Comparison of ENCODE assay signal across 15 mouse cellular contexts in the genomic region with DNA sequence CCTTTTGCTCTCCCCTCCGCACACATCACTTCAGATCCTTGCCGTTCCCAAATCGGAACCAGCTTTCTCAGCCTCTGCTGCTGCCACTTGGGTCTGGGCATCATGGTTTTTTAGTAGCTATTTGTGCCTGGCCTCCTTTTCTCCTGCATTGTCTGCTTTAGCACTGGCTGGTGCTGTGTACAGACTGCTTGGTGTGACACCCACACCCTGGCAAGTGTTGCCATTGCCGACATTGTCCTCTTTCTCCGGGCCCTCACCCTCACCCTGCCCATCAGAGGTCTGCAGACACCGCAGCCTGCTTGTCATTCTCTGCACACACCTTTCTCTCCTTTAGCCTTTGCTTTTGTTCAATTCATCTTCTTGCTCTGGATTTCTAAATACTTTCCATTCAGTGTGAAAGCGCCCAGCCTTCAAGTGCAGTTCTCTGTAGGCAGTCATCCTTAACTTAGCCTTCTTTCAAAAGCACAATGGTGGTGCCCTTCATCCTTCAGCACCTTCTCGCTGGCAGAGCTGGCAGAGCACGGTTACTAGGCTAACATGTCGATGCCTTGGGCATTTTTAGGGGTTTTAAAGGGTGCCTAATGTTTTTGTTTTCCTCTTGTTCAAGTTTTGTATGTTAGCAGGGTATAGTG. TPM values are rescaled to one million over a fixed set of nuclear protein-coding genes. Genes with fewer than 3 reads are reported as not detected.
DNase-seq lines count a peak whose midpoint lies in the region; ATAC-seq lines count a peak whose summit lies in the region.
"Had no signal": no experiment of that assay in that cellular context is flagged by ENCODE, and none has a peak within 500 bp of the region (broad histone marks: within the 10 kb centered on the region; RNA-seq: fewer than 3 reads in every experiment).

No protein-coding gene starts in this region.

- peaks cover 59% of the 10 kb centered on the region for H3K36me3 ChIP-seq in hindbrain, embryonic 13.5 days
- H3K36me3 ChIP-seq in hindbrain, embryonic 10.5 days = peaks cover 93% of the 10 kb centered on the region
- H3K36me3 ChIP-seq in midbrain, embryonic 14.5 days (ENCODE audit: control insufficient read depth, insufficient read depth, low read length) = peaks cover 49% of the 10 kb centered on the region
- peaks cover 34% of the 10 kb centered on the region for H3K36me3 ChIP-seq in kidney, embryonic 16.5 days (ENCODE audit: insufficient read depth, low read length)

- WGBS in hindbrain, embryonic 13.5 days = 79% methylated on average over 10 of the region's 10 CpGs
- 88% methylated on average over 10 of the region's 10 CpGs for WGBS in hindbrain, embryonic 10.5 days
- 60% methylated on average over 10 of the region's 10 CpGs for WGBS in midbrain, embryonic 14.5 days
- 90% methylated on average over 10 of the region's 10 CpGs for WGBS in kidney, embryonic 16.5 days

- no peak overlapping the region for H3K4me3 ChIP-seq in hindbrain, embryonic 13.5 days
- H3K4me3 ChIP-seq in hindbrain, embryonic 10.5 days = no peak overlapping the region
- no peak overlapping the region for H3K4me3 ChIP-seq in midbrain, embryonic 14.5 days (replicated peaks; ENCODE audit: low read depth, low read length)
- H3K4me3 ChIP-seq in kidney, embryonic 16.5 days (ENCODE audit: low read length) = no peak overlapping the region
- H3K4me3 ChIP-seq: embryonic facial prominence, embryonic 13.5 days; heart, embryonic 13.5 days had no signal

- H3K4me1 ChIP-seq in hindbrain, embryonic 13.5 days (replicated peaks) = peaks cover 12% of the 10 kb centered on the region
- H3K4me1 ChIP-seq in hindbrain, embryonic 10.5 days (replicated peaks) = no peaks in the 10 kb centered on the region
- no peaks in the 10 kb centered on the region for H3K4me1 ChIP-seq in midbrain, embryonic 14.5 days (ENCODE audit: control insufficient read depth, insufficient read depth, low read length)
- no peaks in the 10 kb centered on the region for H3K4me1 ChIP-seq in kidney, embryonic 16.5 days (ENCODE audit: insufficient read depth, low read length)
- H3K4me1 ChIP-seq: embryonic facial prominence, embryonic 13.5 days had no signal

- H3K27ac ChIP-seq in hindbrain, embryonic 13.5 days = 0 out of 2 replicates have a peak overlapping the region, but pooled peaks have one; percentile 18
- no peak overlapping the region for H3K27ac ChIP-seq in hindbrain, embryonic 10.5 days
- H3K27ac ChIP-seq in midbrain, embryonic 14.5 days (replicated peaks; ENCODE audit: low read depth, low read length) = 0 out of 2 replicates have a peak overlapping the region, but pooled peaks have one; percentile 37
- no peak overlapping the region for H3K27ac ChIP-seq in kidney, embryonic 16.5 days (ENCODE audit: low read length)
- H3K27ac ChIP-seq: embryonic facial prominence, embryonic 13.5 days; heart, embryonic 13.5 days had no signal

- H3K9ac ChIP-seq in hindbrain, embryonic 13.5 days = no peak overlapping the region
- H3K9ac ChIP-seq in midbrain, embryonic 14.5 days (replicated peaks; ENCODE audit: low read length) = no peak overlapping the region
- no peak overlapping the region for H3K9ac ChIP-seq in kidney, embryonic 16.5 days (replicated peaks; ENCODE audit: low read length)
- H3K9ac ChIP-seq: embryonic facial prominence, embryonic 13.5 days; heart, embryonic 13.5 days had no signal

- DNase-seq in hindbrain, embryonic 10.5 days (ENCODE audit: low spot score) = no peak
- DNase-seq in right cerebral cortex, postnatal 10 days (ENCODE audit: low spot score in 2 of 2) = peak; percentile 54 to 70
- no peak for DNase-seq in right cerebral cortex, postnatal 36 days (ENCODE audit: low spot score in 2 of 2)
- DNase-seq in midbrain, embryonic 14.5 days = peak; percentile 9
- no peak for DNase-seq in retina, postnatal 1 day
- DNase-seq: adrenal gland, adult 2 months; cerebellum, adult 8-10 months; kidney, adult 8-10 months; lung, postnatal 14 days; right cerebral cortex, postnatal 25 days had no signal

- no peaks in the 10 kb centered on the region for H3K27me3 ChIP-seq in hindbrain, embryonic 13.5 days
- H3K27me3 ChIP-seq in hindbrain, embryonic 10.5 days (ENCODE audit: insufficient read depth, poor library complexity, severe bottlenecking) = no peaks in the 10 kb centered on the region
- H3K27me3 ChIP-seq in midbrain, embryonic 14.5 days (ENCODE audit: control insufficient read depth, insufficient read depth, low read length) = no peaks in the 10 kb centered on the region
- no peaks in the 10 kb centered on the region for H3K27me3 ChIP-seq in kidney, embryonic 16.5 days (ENCODE audit: insufficient read depth, low read length)
- H3K27me3 ChIP-seq: embryonic facial prominence, embryonic 13.5 days; heart, embryonic 13.5 days had no signal

- ATAC-seq in hindbrain, embryonic 13.5 days (ENCODE audit: low FRiP score) = peak; percentile 75
- no peak; the same call in 1 of the 2 replicates for ATAC-seq in midbrain, embryonic 14.5 days (ENCODE audit: low FRiP score, low TSS enrichment)
- ATAC-seq in kidney, embryonic 16.5 days (ENCODE audit: low FRiP score, low TSS enrichment) = no peak

- no peaks in the 10 kb centered on the region for H3K9me3 ChIP-seq in hindbrain, embryonic 13.5 days
- H3K9me3 ChIP-seq in hindbrain, embryonic 10.5 days = no peaks in the 10 kb centered on the region
- H3K9me3 ChIP-seq in midbrain, embryonic 14.5 days (ENCODE audit: control insufficient read depth, low read length) = no peaks in the 10 kb centered on the region
- H3K9me3 ChIP-seq in kidney, embryonic 16.5 days (ENCODE audit: low read length) = no peaks in the 10 kb centered on the region
- H3K9me3 ChIP-seq: embryonic facial prominence, embryonic 13.5 days; G1E; heart, embryonic 13.5 days had no signal

- H3K4me2 ChIP-seq in hindbrain, embryonic 13.5 days = no peak overlapping the region
- H3K4me2 ChIP-seq in midbrain, embryonic 14.5 days (ENCODE audit: low read length) = no peak overlapping the region
- no peak overlapping the region for H3K4me2 ChIP-seq in kidney, embryonic 16.5 days (replicated peaks; ENCODE audit: low read depth, low read length)
- H3K4me2 ChIP-seq: embryonic facial prominence, embryonic 13.5 days; heart, embryonic 13.5 days had no signal

RNA-seq across cellular contexts. Expression of a gene that starts 29.5 kb away (rescaled TPM):
- 30.9 and 32.2 TPM in 2 replicates for polyA plus RNA-seq in hindbrain, embryonic 13.5 days (2015; fragmentation: Nextera tagmentation; extraction: Ambion mirVana)
- 26.8 and 31.0 TPM in 2 replicates for polyA plus RNA-seq in hindbrain, embryonic 10.5 days (2016; fragmentation: Nextera tagmentation; extraction: Ambion mirVana)
- polyA plus RNA-seq in midbrain, embryonic 14.5 days (2014; fragmentation: Nextera tagmentation; extraction: Ambion mirVana) = 30.0 and 36.0 TPM in 2 replicates
- 23.8 and 26.4 TPM in 2 replicates for polyA plus RNA-seq in kidney, embryonic 16.5 days (2015; fragmentation: Nextera tagmentation; extraction: Ambion mirVana)

RNA-seq across cellular contexts. Expression of a gene that starts 39.8 kb away (rescaled TPM):
- 3.8 and 6.0 TPM in 2 replicates for polyA plus RNA-seq in hindbrain, embryonic 13.5 days (2015; fragmentation: Nextera tagmentation; extraction: Ambion mirVana)
- polyA plus RNA-seq in hindbrain, embryonic 10.5 days (2016; fragmentation: Nextera tagmentation; extraction: Ambion mirVana) = 1.8 and 2.6 TPM in 2 replicates
- polyA plus RNA-seq in midbrain, embryonic 14.5 days (2014; fragmentation: Nextera tagmentation; extraction: Ambion mirVana) = 9.0 and 15.2 TPM in 2 replicates
- 3.1 and 3.7 TPM in 2 replicates for polyA plus RNA-seq in kidney, embryonic 16.5 days (2015; fragmentation: Nextera tagmentation; extraction: Ambion mirVana)

RNA-seq across cellular contexts. Expression of a gene that starts 54.7 kb away (rescaled TPM):
- 26.0 and 27.9 TPM in 2 replicates for polyA plus RNA-seq in hindbrain, embryonic 13.5 days (2015; fragmentation: Nextera tagmentation; extraction: Ambion mirVana)
- polyA plus RNA-seq in hindbrain, embryonic 10.5 days (2016; fragmentation: Nextera tagmentation; extraction: Ambion mirVana) = 85.2 and 108 TPM in 2 replicates
- 17.7 and 26.8 TPM in 2 replicates for polyA plus RNA-seq in midbrain, embryonic 14.5 days (2014; fragmentation: Nextera tagmentation; extraction: Ambion mirVana)
- 74.8 and 77.6 TPM in 2 replicates for polyA plus RNA-seq in kidney, embryonic 16.5 days (2015; fragmentation: Nextera tagmentation; extraction: Ambion mirVana)

Comparison
In these comparisons a context has a peak if more than half of its experiments do, and no peak if none do; other contexts are left out.
1. H3K27ac ChIP-seq: peak in hindbrain, embryonic 13.5 days (single experiment) and midbrain, embryonic 14.5 days (single experiment); none in hindbrain, embryonic 10.5 days (single experiment) and kidney, embryonic 16.5 days (single experiment).
2. DNase-seq: peak in right cerebral cortex, postnatal 10 days (2 of 2) and midbrain, embryonic 14.5 days (single experiment); none in hindbrain, embryonic 10.5 days (single experiment), right cerebral cortex, postnatal 36 days (0 of 2) and retina, postnatal 1 day (single experiment).